Mouse (Mus musculus): Measurements from ENCODE around the gene St7.

The St7 gene

GRCm38 (mm10) chr6:17763963-17764659, 71.4 kb downstream of the St7 start:
- DNase-seq (ENCODE audit: low read depth): no peak

GRCm38 (mm10) chr6:17764660-17764998, 71.9 kb downstream of the St7 start:
- no peak for DNase-seq (ENCODE audit: low read depth)

- no peak for DNase-seq (ENCODE audit: low read depth)
Measured at GRCm38 (mm10) chr6:17769972-17770644, 77.4 kb downstream of the St7 start.

- no peak for DNase-seq (ENCODE audit: low read depth)
Measured at GRCm38 (mm10) chr6:17770645-17771345, 78.1 kb downstream of the St7 start.

- DNase-seq (ENCODE audit: low read depth): no peak
Measured at GRCm38 (mm10) chr6:17771456-17771855, 78.7 kb downstream of the St7 start.

- no peak for DNase-seq (ENCODE audit: low read depth)
Measured at GRCm38 (mm10) chr6:17772514-17772913, 79.8 kb downstream of the St7 start.

- no peak for DNase-seq (ENCODE audit: low read depth)
Measured at GRCm38 (mm10) chr6:17776041-17776440, 83.3 kb downstream of the St7 start.

GRCm38 (mm10) chr6:17777018-17777799, 84.5 kb downstream of the St7 start:
- DNase-seq (ENCODE audit: low read depth): no peak

- no peak for DNase-seq (ENCODE audit: low read depth)
Measured at GRCm38 (mm10) chr6:17778648-17779202, 86.0 kb downstream of the St7 start.

- DNase-seq (ENCODE audit: low read depth): no peak
Measured at GRCm38 (mm10) chr6:17783511-17783910, 90.8 kb downstream of the St7 start.

- no peak for DNase-seq (ENCODE audit: low read depth)
Measured at GRCm38 (mm10) chr6:17784523-17784922, 91.8 kb downstream of the St7 start.

GRCm38 (mm10) chr6:17785248-17785647, 92.5 kb downstream of the St7 start:
- no peak for DNase-seq (ENCODE audit: low read depth)

GRCm38 (mm10) chr6:17787810-17788209, 95.1 kb downstream of the St7 start:
- no peak for DNase-seq (ENCODE audit: low read depth)

- DNase-seq (ENCODE audit: low read depth): no peak
Measured at GRCm38 (mm10) chr6:17790251-17790650, 97.5 kb downstream of the St7 start.

- DNase-seq (ENCODE audit: low read depth): no peak
Measured at GRCm38 (mm10) chr6:17793471-17793870, 100.7 kb downstream of the St7 start.

- no peak for DNase-seq (ENCODE audit: low read depth)
Measured at GRCm38 (mm10) chr6:17797271-17797713, 104.6 kb downstream of the St7 start.

- no peak for DNase-seq (ENCODE audit: low read depth)
Measured at GRCm38 (mm10) chr6:17800694-17801093, 108.0 kb downstream of the St7 start.

- DNase-seq (ENCODE audit: low read depth): no peak
Measured at GRCm38 (mm10) chr6:17804468-17804867, 111.7 kb downstream of the St7 start.

- DNase-seq (ENCODE audit: low read depth): no peak
Measured at GRCm38 (mm10) chr6:17806569-17806968, 113.8 kb downstream of the St7 start.

- no peak for DNase-seq (ENCODE audit: low read depth)
Measured at GRCm38 (mm10) chr6:17811063-17811462, 118.3 kb downstream of the St7 start.

GRCm38 (mm10) chr6:17811531-17811930, 118.8 kb downstream of the St7 start:
- no peak for DNase-seq (ENCODE audit: low read depth)

- DNase-seq (ENCODE audit: low read depth): no peak
Measured at GRCm38 (mm10) chr6:17814074-17814649, 121.4 kb downstream of the St7 start.
